Mouse (Mus musculus): ENCODE measurements around the gene Sema4b. TPM values are rescaled to one million over a fixed set of nuclear protein-coding genes. Genes with fewer than 3 reads are reported as not detected.

Sema4b gene
- polyA plus RNA-seq, 1 experiment from 2014 or later: 12.1 TPM

DNA sequence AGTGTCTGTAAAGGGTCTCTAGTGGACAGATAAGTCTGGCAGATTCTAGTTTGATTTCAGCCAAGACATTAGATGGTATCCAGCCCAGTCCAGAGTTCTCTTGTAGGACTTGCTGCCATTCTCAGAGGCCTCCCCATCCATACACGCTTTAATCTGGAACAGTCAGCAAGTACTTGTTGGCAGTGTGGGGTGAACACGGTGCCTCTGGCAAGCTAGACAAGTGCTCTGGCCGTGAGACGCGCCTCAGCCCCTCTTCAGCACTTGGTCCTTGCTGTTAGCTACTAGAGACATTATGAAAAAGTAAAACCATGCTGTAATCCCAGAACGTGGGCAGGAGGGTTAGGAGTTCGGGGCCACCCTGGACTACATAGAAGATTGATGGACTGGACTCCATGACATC is 27.0 kb downstream of the Sema4b start:
- no peak for ATAC-seq (ENCODE audit: insufficient read depth, low FRiP score, low TSS enrichment)
- no peak for DNase-seq (ENCODE audit: low spot score)
- Histone ChIP-seq H3K4me2 (ENCODE audit: low read depth) (no peak overlapping the region), H3K27me3 (ENCODE audit: control insufficient read depth, insufficient read depth, low read length) (no peaks in the 10 kb centered on the region), H3K4me3 (ENCODE audit: low read depth, low read length) (no peak overlapping the region), H3K9me3 (ENCODE audit: control insufficient read depth, low read length) (no peaks in the 10 kb centered on the region), H3K36me3 (ENCODE audit: control insufficient read depth, insufficient read depth, low read length) (no peaks in the 10 kb centered on the region; the same call in 1 of the 2 replicates), H3K9ac (ENCODE audit: low read length) (no peak overlapping the region), H3K4me1 (ENCODE audit: control insufficient read depth, insufficient read depth, low read length) (no peaks in the 10 kb centered on the region), H3K27ac (ENCODE audit: low read depth, low read length) (no peak overlapping the region)
- 93% methylated on average over 7 of the region's 7 CpGs for WGBS

DNA sequence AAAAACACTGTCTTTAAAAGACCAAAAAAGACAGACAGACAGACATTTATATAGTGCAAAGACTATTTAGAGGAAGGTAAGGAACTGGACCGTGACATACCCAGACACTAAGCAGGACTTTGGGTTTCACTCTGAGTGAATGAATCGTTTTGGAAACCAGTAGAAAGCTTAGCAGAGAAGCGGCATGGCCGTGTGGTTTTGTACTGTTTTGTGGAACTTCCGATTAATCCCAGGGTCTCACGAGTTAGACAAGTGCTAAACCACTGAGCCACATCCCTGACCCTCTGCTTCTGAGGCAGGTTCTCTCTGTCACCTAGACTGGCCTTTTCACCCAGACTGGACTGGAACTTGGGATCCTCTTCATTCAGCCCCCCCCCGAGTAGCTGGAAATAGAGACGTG is 27.8 kb downstream of the Sema4b start:
- Histone ChIP-seq H3K4me1 (ENCODE audit: control insufficient read depth, insufficient read depth, low read length) (no peaks in the 10 kb centered on the region), H3K9ac (ENCODE audit: low read length) (no peak overlapping the region), H3K27ac (ENCODE audit: low read depth, low read length) (no peak overlapping the region), H3K9me3 (ENCODE audit: control insufficient read depth, low read length) (no peaks in the 10 kb centered on the region), H3K4me2 (ENCODE audit: low read depth) (no peak overlapping the region), H3K36me3 (ENCODE audit: control insufficient read depth, insufficient read depth, low read length) (peaks cover 4% of the 10 kb centered on the region), H3K27me3 (ENCODE audit: control insufficient read depth, insufficient read depth, low read length) (no peaks in the 10 kb centered on the region), H3K4me3 (ENCODE audit: low read depth, low read length) (no peak overlapping the region)
- DNase-seq (ENCODE audit: low spot score): no peak
- ATAC-seq (ENCODE audit: insufficient read depth, low FRiP score, low TSS enrichment): no peak
- 83% methylated on average over 8 of the region's 8 CpGs for WGBS

DNA sequence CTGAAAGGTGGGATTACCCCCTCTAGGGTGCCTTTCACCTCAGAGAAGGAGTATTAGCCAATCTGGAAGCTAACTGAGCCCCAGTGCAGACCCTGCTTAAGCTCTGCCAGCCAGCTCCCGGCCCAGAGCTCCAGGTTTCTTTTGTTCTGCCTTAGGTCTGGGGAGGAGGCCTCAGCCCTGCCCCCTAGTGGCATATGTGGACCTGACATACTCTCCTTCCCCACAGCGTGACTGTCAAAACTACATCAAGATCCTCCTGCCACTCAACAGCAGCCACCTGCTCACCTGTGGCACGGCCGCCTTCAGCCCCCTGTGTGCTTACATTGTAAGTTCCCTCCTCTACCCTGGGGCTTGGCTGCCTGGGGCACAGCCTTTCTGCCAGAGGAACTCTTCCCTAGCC is 28.8 kb downstream of the Sema4b start:
- no peak overlapping the region for H3K27ac ChIP-seq (ENCODE audit: low read depth, low read length)
- H3K9ac ChIP-seq (ENCODE audit: low read length): peak overlapping the region; percentile 35; the same call in 1 of the 2 replicates
- H3K4me1 ChIP-seq (ENCODE audit: control insufficient read depth, insufficient read depth, low read length): no peaks in the 10 kb centered on the region
- H3K36me3 ChIP-seq (ENCODE audit: control insufficient read depth, insufficient read depth, low read length): peaks cover 4% of the 10 kb centered on the region
- no peaks in the 10 kb centered on the region for H3K27me3 ChIP-seq (ENCODE audit: control insufficient read depth, insufficient read depth, low read length)
- no peak overlapping the region for H3K4me3 ChIP-seq (ENCODE audit: low read depth, low read length)
- peak; percentile 69 for ATAC-seq (ENCODE audit: insufficient read depth, low FRiP score, low TSS enrichment)
- H3K9me3 ChIP-seq (ENCODE audit: control insufficient read depth, low read length): no peaks in the 10 kb centered on the region
- 40% methylated on average over 4 of the region's 4 CpGs for WGBS
- no peak overlapping the region for H3K4me2 ChIP-seq (ENCODE audit: low read depth)
- DNase-seq (ENCODE audit: low spot score): peak; percentile 82

DNA sequence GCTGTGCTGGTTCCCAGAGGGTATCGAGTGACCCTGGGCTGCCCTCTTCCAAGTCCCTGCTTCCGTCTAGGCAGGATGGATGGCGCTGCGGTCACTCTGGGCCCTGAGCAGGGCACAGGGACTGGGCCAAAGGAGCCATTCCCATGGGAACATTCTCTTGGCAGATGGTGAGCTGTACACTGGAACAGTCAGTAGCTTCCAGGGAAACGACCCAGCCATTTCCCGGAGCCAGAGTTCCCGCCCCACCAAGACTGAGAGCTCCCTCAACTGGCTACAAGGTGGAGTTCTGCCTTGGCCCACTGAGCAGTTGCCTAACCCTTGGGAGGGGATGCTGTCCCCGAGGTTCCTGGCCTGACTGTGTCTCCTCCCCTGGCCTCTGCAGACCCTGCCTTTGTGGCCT is 29.9 kb downstream of the Sema4b start:
- no peaks in the 10 kb centered on the region for H3K4me1 ChIP-seq (ENCODE audit: control insufficient read depth, insufficient read depth, low read length)
- no peaks in the 10 kb centered on the region for H3K27me3 ChIP-seq (ENCODE audit: control insufficient read depth, insufficient read depth, low read length)
- no peaks in the 10 kb centered on the region for H3K9me3 ChIP-seq (ENCODE audit: control insufficient read depth, low read length)
- WGBS: 75% methylated on average over 8 of the region's 8 CpGs
- H3K27ac ChIP-seq (ENCODE audit: low read depth, low read length): no peak overlapping the region
- ATAC-seq (ENCODE audit: insufficient read depth, low FRiP score, low TSS enrichment) (no peak), DNase-seq (ENCODE audit: low spot score) (no peak)
- H3K9ac ChIP-seq (ENCODE audit: low read length): no peak overlapping the region
- no peak overlapping the region for H3K4me2 ChIP-seq (ENCODE audit: low read depth)
- H3K4me3 ChIP-seq (ENCODE audit: low read depth, low read length): no peak overlapping the region
- peaks cover 4% of the 10 kb centered on the region for H3K36me3 ChIP-seq (ENCODE audit: control insufficient read depth, insufficient read depth, low read length)

DNA sequence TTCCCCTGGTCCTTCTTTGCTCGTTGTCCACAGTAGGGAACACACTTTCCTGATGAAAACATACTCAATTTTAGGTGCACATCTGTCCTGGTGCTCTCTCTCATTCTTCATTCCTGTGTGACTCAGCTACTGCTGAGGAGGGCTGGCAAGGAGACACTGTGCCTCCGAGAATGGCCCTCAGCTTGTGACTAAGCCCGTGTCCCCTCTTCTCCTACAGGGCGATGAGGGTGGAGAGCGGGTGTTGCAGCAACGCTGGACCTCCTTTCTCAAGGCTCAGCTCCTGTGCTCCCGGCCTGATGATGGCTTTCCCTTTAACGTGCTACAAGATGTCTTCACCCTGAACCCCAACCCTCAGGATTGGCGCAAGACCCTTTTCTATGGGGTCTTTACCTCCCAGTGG is 32.0 kb downstream of the Sema4b start:
- Histone ChIP-seq H3K36me3 (ENCODE audit: control insufficient read depth, insufficient read depth, low read length) (peaks cover 6% of the 10 kb centered on the region), H3K9me3 (ENCODE audit: control insufficient read depth, low read length) (no peaks in the 10 kb centered on the region), H3K4me3 (ENCODE audit: low read depth, low read length) (no peak overlapping the region), H3K4me2 (ENCODE audit: low read depth) (no peak overlapping the region), H3K27ac (ENCODE audit: low read depth, low read length) (no peak overlapping the region), H3K9ac (ENCODE audit: low read length) (no peak overlapping the region), H3K4me1 (ENCODE audit: control insufficient read depth, insufficient read depth, low read length) (no peaks in the 10 kb centered on the region), H3K27me3 (ENCODE audit: control insufficient read depth, insufficient read depth, low read length) (no peaks in the 10 kb centered on the region)
- ATAC-seq (ENCODE audit: insufficient read depth, low FRiP score, low TSS enrichment) (no peak), DNase-seq (ENCODE audit: low spot score) (no peak)
- 93% methylated on average over 9 of the region's 9 CpGs for WGBS

DNA sequence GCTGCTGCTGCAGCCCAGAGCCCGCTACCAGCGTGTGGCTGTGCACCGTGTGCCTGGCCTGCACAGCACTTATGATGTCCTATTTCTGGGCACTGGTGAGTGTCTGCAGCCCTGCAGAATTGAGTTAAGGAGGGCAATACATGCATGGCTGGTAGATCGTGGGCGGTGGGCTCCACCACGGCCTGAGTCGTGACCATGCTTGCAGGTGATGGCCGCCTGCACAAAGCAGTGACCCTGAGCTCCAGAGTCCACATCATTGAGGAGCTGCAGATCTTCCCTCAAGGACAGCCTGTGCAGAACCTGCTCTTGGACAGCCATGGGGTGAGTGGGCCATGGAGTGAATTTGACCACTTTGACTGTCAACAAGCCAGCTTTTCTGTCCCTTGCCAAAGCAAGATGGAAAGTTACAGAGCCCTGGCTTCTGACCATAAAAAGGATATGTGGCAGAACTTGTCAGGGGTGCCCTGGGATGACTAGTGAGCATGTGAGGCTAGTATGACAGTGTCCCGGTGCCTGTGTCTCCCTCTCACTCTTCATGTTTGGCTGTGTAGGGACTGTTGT is 33.7 kb downstream of the Sema4b start:
- 96% methylated on average over 9 of the region's 9 CpGs for WGBS
- Histone ChIP-seq H3K4me3 (ENCODE audit: low read depth, low read length) (no peak overlapping the region), H3K27me3 (ENCODE audit: control insufficient read depth, insufficient read depth, low read length) (no peaks in the 10 kb centered on the region), H3K9me3 (ENCODE audit: control insufficient read depth, low read length) (no peaks in the 10 kb centered on the region), H3K4me1 (ENCODE audit: control insufficient read depth, insufficient read depth, low read length) (no peaks in the 10 kb centered on the region), H3K36me3 (ENCODE audit: control insufficient read depth, insufficient read depth, low read length) (peaks cover 7% of the 10 kb centered on the region), H3K4me2 (ENCODE audit: low read depth) (no peak overlapping the region), H3K27ac (ENCODE audit: low read depth, low read length) (no peak overlapping the region), H3K9ac (ENCODE audit: low read length) (no peak overlapping the region)
- no peak for ATAC-seq (ENCODE audit: insufficient read depth, low FRiP score, low TSS enrichment)
- DNase-seq (ENCODE audit: low spot score): no peak

DNA sequence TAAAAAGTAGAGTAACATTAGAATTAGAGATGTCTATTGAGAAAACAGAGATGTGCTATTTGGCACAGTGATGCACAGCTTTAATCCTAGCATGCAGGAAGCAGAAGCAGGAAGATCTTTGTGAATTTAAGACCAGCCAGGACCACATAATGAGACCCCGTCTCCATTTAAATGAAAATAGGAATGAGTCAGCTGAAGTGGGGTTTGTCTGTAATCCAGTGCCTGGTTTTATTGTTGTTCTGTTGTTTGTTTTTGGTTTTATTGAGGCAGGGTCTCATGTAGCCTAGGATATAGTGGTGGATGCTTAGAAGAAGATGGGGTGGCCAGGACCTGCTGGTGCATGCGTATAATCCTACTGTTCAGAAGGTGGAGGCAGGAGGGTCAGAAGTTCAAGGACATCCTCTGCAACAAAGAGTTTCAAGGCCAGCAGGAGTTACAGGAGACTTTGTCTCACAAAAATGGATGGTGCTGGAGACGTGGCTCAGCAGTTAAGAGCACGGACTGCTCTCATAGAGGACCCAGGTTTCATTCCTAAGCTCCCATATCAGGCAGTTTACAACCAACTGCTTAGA is 34.6 kb downstream of the Sema4b start:
- Histone ChIP-seq H3K4me2 (ENCODE audit: low read depth) (no peak overlapping the region), H3K4me3 (ENCODE audit: low read depth, low read length) (no peak overlapping the region), H3K4me1 (ENCODE audit: control insufficient read depth, insufficient read depth, low read length) (no peaks in the 10 kb centered on the region), H3K36me3 (ENCODE audit: control insufficient read depth, insufficient read depth, low read length) (peaks cover 12% of the 10 kb centered on the region), H3K9me3 (ENCODE audit: control insufficient read depth, low read length) (no peaks in the 10 kb centered on the region), H3K9ac (ENCODE audit: low read length) (no peak overlapping the region), H3K27ac (ENCODE audit: low read depth, low read length) (no peak overlapping the region), H3K27me3 (ENCODE audit: control insufficient read depth, insufficient read depth, low read length) (no peaks in the 10 kb centered on the region)
- no peak for DNase-seq (ENCODE audit: low spot score)
- ATAC-seq (ENCODE audit: insufficient read depth, low FRiP score, low TSS enrichment): no peak
- 84% methylated on average over 4 of the region's 4 CpGs for WGBS

DNA sequence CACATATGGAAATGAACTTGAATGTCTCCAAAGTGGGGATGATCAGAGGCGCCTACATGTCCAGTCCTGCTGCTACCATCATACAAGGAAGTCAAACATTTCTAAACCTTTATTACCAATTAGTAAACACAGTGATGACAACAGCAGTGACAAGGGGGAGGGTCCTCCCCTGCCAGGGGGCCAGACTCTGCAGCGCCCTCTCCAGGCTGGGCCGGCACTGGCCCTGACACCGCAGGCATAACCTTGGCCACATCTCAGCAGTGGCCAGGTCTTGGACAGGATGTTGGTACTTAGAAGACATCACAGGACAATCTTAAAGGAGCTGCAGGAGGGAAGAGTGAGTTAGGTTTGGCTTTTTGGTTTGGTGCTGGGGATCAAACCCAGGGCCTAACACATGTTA is 40.4 kb downstream of the Sema4b start:
- H3K4me2 ChIP-seq (ENCODE audit: low read depth): no peak overlapping the region
- DNase-seq (ENCODE audit: low spot score) (no peak), ATAC-seq (ENCODE audit: insufficient read depth, low FRiP score, low TSS enrichment) (no peak)
- no peak overlapping the region for H3K4me3 ChIP-seq (ENCODE audit: low read depth, low read length)
- H3K4me1 ChIP-seq (ENCODE audit: control insufficient read depth, insufficient read depth, low read length): peaks cover 8% of the 10 kb centered on the region; the same call in 1 of the 2 replicates
- no peak overlapping the region for H3K9ac ChIP-seq (ENCODE audit: low read length)
- H3K36me3 ChIP-seq (ENCODE audit: control insufficient read depth, insufficient read depth, low read length): peaks cover 8% of the 10 kb centered on the region
- no peaks in the 10 kb centered on the region for H3K9me3 ChIP-seq (ENCODE audit: control insufficient read depth, low read length)
- no peak overlapping the region for H3K27ac ChIP-seq (ENCODE audit: low read depth, low read length)
- H3K27me3 ChIP-seq (ENCODE audit: control insufficient read depth, insufficient read depth, low read length): no peaks in the 10 kb centered on the region
- 98% methylated on average over 4 of the region's 4 CpGs for whole genome bisulfite sequencing

DNA sequence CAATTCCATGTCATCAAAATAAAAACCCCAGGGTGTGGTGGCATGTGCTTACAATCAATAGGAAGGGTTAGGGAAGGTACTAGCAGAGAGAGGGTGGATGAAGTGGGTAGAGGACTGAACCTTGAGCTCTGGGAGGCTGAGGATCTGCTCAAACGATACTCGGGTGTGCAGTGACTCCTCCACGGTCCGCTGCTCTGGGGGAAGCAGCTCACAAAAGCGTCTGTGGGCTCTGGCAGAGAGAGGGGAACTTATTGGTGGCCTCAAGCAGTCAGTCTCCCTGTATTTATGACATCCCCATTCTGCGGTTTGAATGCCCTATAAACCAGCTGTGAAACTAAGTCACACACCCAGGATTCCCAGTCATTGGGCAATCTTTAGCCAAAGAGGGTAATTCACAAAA is 43.6 kb downstream of the Sema4b start:
- peaks cover 6% of the 10 kb centered on the region for H3K36me3 ChIP-seq (ENCODE audit: control insufficient read depth, insufficient read depth, low read length)
- H3K9ac ChIP-seq (ENCODE audit: low read length): no peak overlapping the region
- H3K9me3 ChIP-seq (ENCODE audit: control insufficient read depth, low read length): no peaks in the 10 kb centered on the region
- no peak overlapping the region for H3K27ac ChIP-seq (ENCODE audit: low read depth, low read length)
- DNase-seq (ENCODE audit: low spot score) (no peak), ATAC-seq (ENCODE audit: insufficient read depth, low FRiP score, low TSS enrichment) (no peak)
- no peak overlapping the region for H3K4me3 ChIP-seq (ENCODE audit: low read depth, low read length)
- WGBS: 25% methylated on average over 6 of the region's 6 CpGs
- no peak overlapping the region for H3K4me2 ChIP-seq (ENCODE audit: low read depth)
- H3K4me1 ChIP-seq (ENCODE audit: control insufficient read depth, insufficient read depth, low read length): peaks cover 10% of the 10 kb centered on the region; the same call in 1 of the 2 replicates
- H3K27me3 ChIP-seq (ENCODE audit: control insufficient read depth, insufficient read depth, low read length): no peaks in the 10 kb centered on the region

All from neural tube, embryonic 11.5 days (tissue).